Mouse (Mus musculus): ENCODE measurements around the gene Rev1.

- TF ChIP-seq POLR2A (IDR thresholded peaks at IDR 0.05; ENCODE audit: insufficient read length, low read depth) = no peak
- TF ChIP-seq TCF12 (IDR thresholded peaks at IDR 0.05; ENCODE audit: insufficient read depth, poor library complexity, severe bottlenecking) = no peak
These were observed 2.6 kb downstream of the Rev1 start for GRCm38 (mm10) chr1:38127036-38127435.

Data from myocyte (in vitro differentiated cells).